Mouse (Mus musculus): ENCODE measurements around the gene Olfr837. TPM values are rescaled to one million over a fixed set of nuclear protein-coding genes. Genes with fewer than 3 reads are reported as not detected.
"Not testable (repeated sequence)": the region's sequence is repeated elsewhere in the genome, so short reads cannot be mapped to it uniquely, and the experiment has no call there.

The Olfr837 gene
- total RNA-seq (2012; rRNA removed), result 0.69 and 0.80 TPM in 2 replicates

DNA sequence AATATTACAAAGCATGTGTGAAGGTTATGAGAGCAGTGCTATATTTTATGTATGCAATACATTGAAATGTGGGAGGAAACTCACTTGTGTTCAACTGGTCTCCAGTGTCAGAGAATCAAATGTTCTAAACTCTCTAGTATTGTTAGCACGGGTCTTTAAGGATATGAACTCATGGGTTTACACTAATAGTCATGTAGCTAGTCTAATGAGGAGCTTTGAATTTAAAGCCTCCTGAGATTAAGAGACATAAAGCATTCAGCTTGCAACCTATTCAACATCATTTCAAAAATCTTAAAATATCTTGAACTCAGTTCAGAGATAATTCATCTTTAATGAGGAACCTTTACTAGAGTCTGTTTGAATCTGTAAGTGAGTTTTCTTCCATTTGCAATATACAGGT is at the start of gene Olfr837:
TSS of gene Olfr837 (plus strand) at position 301 of the 400 bp plus-strand sequence.
- TF ChIP-seq ZC3H11A (IDR thresholded peaks at IDR 0.05; ENCODE audit: borderline replicate concordance, low read depth, low read length) (no peak), MAFK (IDR thresholded peaks at IDR 0.05; ENCODE audit: insufficient read depth, low read depth, low read length) (no peak), CHD2 (IDR thresholded peaks at IDR 0.05; ENCODE audit: low read depth, low read length) (no peak), HCFC1 (IDR thresholded peaks at IDR 0.05; ENCODE audit: borderline replicate concordance, insufficient read depth, low read length) (no peak), ZNF384 (IDR thresholded peaks at IDR 0.05; ENCODE audit: low read depth, low read length) (no peak)
- no peaks in the 10 kb centered on the region for H3K9me3 ChIP-seq (ENCODE audit: control insufficient read depth, insufficient read depth, low read depth, low read length)
- no peak within 1 kb of the TSS for H3K4me3 ChIP-seq (ENCODE audit: insufficient read depth in 1 of 2, low read depth in 1 of 2, low read length in 2 of 2, poor library complexity in 1 of 2, severe bottlenecking in 1 of 2)
- H3K4me1 ChIP-seq (ENCODE audit: control insufficient read depth in 2 of 2, insufficient read depth in 2 of 2, low read length in 2 of 2, poor library complexity in 1 of 2), result no peaks in the 10 kb centered on the region
- no peak for DNase-seq (ENCODE audit: low read depth, low spot score)
- H3K27ac ChIP-seq (ENCODE audit: insufficient read depth, low read depth, low read length, poor library complexity, severe bottlenecking), result no peak within 1 kb of the TSS
- no peak within 1 kb of the TSS for H3K9ac ChIP-seq (ENCODE audit: insufficient read depth, low read depth, low read length, poor library complexity, severe bottlenecking)
- in situ Hi-C loops (cut with MboI; ENCODE audit: low sequenced_read_pairs in 2 of 2, unreplicated experiment in 2 of 2), result no loop called here
- peaks cover 2% of the 10 kb centered on the region; the same call in 1 of the 2 replicates for H3K36me3 ChIP-seq (ENCODE audit: control insufficient read depth, insufficient read depth, low read length, poor library complexity, severe bottlenecking)

DNA sequence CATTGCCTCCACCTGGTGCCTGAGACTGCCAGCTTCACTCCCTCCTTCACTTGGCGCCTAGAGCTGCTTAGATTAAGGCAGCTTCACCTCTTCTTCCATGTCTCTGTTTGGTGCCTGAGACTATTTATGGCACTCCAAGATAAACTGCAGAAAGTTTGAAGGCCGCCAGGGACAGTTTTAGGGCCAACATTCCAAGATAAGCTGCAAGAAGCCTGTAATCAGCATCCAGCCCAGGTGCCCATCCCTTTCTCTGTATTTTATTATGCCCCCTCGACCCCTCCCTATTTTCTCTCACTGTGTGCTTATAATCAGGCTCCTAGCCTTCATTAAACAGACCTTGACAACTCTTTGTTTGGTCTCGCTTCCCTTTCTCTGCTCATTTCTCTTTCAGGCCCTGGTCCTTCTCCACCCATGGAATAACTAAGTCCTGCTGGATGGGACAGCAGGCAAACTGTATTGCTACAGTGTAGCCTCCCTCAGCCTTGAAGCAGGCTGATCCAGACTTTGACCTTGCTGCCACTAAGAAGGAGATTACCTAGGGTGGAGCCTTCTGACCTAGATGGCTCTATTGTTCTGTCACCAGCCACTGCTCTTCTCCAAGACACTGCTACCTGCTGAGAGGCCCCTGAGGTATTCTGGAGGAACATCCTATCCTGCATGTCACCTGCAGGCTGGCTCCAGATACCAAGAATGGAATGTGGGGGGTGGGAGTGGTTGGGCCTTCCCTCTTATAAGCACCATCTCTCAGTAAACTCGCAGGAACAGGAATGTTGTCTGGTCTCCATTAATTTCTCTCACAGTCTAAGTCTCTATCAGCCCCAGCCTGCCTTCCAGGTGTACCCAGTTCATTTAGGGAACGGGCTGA is 43.0 kb upstream of the Olfr837 start:
- H3K27ac ChIP-seq (ENCODE audit: insufficient read depth, low read depth, low read length, poor library complexity, severe bottlenecking), result peak overlapping the region; percentile 96
- H3K9me3 ChIP-seq (ENCODE audit: control insufficient read depth, insufficient read depth, low read depth, low read length); H3K36me3 ChIP-seq (ENCODE audit: control insufficient read depth, insufficient read depth, low read length, poor library complexity, severe bottlenecking); in situ Hi-C loops (cut with MboI; ENCODE audit: low sequenced_read_pairs in 2 of 2, unreplicated experiment in 2 of 2): not testable (repeated sequence)
- peak overlapping the region; percentile 85 for H3K9ac ChIP-seq (ENCODE audit: insufficient read depth, low read depth, low read length, poor library complexity, severe bottlenecking)
- H3K4me3 ChIP-seq (ENCODE audit: insufficient read depth in 1 of 2, low read depth in 1 of 2, low read length in 2 of 2, poor library complexity in 1 of 2, severe bottlenecking in 1 of 2), result peak overlapping the region; percentile 71 to 75
- peaks cover 4 to 13% of the 10 kb centered on the region in 2 experiments; a peak in 3 of 4 replicates for H3K4me1 ChIP-seq (ENCODE audit: control insufficient read depth in 2 of 2, insufficient read depth in 2 of 2, low read length in 2 of 2, poor library complexity in 1 of 2)
- DNase-seq (ENCODE audit: low read depth, low spot score), result peak; percentile 56
- TF ChIP-seq HCFC1 (IDR thresholded peaks at IDR 0.05; ENCODE audit: borderline replicate concordance, insufficient read depth, low read length), result 0 out of 2 replicates have a peak, but pooled peaks have one; percentile 17

DNA sequence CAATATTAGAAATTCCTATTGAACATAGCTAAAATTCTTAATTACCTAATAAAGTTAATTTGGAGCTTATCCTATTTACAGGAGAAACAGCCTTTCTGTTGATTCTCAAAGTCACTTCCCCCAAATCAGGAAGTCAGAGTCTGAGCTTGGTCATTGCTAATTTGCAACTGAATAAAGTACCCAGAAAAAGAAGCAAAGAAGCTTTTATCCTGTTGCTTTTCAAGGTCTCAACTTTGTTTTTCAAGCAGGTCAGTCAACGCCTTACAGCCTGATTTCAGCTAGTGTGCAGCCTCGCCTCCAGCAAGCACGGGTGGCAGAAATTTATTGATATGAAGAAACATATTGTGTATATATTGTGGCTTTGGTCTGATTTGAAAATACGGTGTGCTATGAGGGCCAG is 38.8 kb upstream of the Olfr837 start:
- TF ChIP-seq ZNF384 (IDR thresholded peaks at IDR 0.05; ENCODE audit: low read depth, low read length), result no peak
- in situ Hi-C loops (cut with MboI; ENCODE audit: low sequenced_read_pairs in 2 of 2, unreplicated experiment in 2 of 2), result no loop called here
- peak overlapping the region in 1 of 2 experiments; percentile 14; a peak in 1 of 4 replicates for H3K4me3 ChIP-seq (ENCODE audit: insufficient read depth in 1 of 2, low read depth in 1 of 2, low read length in 2 of 2, poor library complexity in 1 of 2, severe bottlenecking in 1 of 2)

DNA sequence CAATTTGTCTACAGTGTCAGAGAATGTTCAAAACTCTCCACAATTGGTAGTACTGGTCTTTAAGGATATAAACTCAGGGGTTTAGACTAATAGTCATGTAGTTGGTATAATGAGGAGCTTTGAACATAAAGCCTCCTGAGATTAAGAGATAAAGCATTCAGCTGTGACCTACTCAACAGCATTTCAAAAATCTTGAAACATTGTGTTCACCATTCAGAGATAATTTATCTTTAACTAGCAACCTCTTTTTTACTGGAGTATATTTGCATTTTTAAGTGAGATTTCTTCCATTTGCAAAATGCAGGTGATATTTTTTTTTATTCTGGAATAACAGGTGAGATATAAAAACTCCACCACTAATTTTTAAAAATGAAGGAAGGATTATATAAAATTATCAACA is 16.0 kb upstream of the Olfr837 start, which contains the start of gene Olfr836:
TSS of gene Olfr836 (plus strand) at position 301 of the 400 bp plus-strand sequence.
- Histone ChIP-seq H3K36me3 (ENCODE audit: control insufficient read depth, insufficient read depth, low read length, poor library complexity, severe bottlenecking) (no peaks in the 10 kb centered on the region), H3K9me3 (ENCODE audit: control insufficient read depth, insufficient read depth, low read depth, low read length) (no peaks in the 10 kb centered on the region), H3K4me1 (ENCODE audit: control insufficient read depth in 2 of 2, insufficient read depth in 2 of 2, low read length in 2 of 2, poor library complexity in 1 of 2) (no peaks in the 10 kb centered on the region), H3K27ac (ENCODE audit: insufficient read depth, low read depth, low read length, poor library complexity, severe bottlenecking) (no peak within 1 kb of the TSS), H3K9ac (ENCODE audit: insufficient read depth, low read depth, low read length, poor library complexity, severe bottlenecking) (no peak within 1 kb of the TSS), H3K4me3 (ENCODE audit: insufficient read depth in 1 of 2, low read depth in 1 of 2, low read length in 2 of 2, poor library complexity in 1 of 2, severe bottlenecking in 1 of 2) (no peak within 1 kb of the TSS)
- in situ Hi-C loops (cut with MboI; ENCODE audit: low sequenced_read_pairs in 2 of 2, unreplicated experiment in 2 of 2), result no loop called here
- TF ChIP-seq MAFK (IDR thresholded peaks at IDR 0.05; ENCODE audit: insufficient read depth, low read depth, low read length) (no peak), CHD2 (IDR thresholded peaks at IDR 0.05; ENCODE audit: low read depth, low read length) (no peak), ZC3H11A (IDR thresholded peaks at IDR 0.05; ENCODE audit: borderline replicate concordance, low read depth, low read length) (no peak)
- no peak for DNase-seq (ENCODE audit: low read depth, low spot score)

More for the DNA sequence above, 38.8 kb upstream of the Olfr837 start:
- DNase-seq (ENCODE audit: low read depth, low spot score), result no peak
- Histone ChIP-seq H3K27ac (ENCODE audit: insufficient read depth, low read depth, low read length, poor library complexity, severe bottlenecking) (peak overlapping the region; percentile 82; the same call in 1 of the 2 replicates), H3K4me1 (ENCODE audit: control insufficient read depth in 2 of 2, insufficient read depth in 2 of 2, low read length in 2 of 2, poor library complexity in 1 of 2) (peaks cover 4 to 15% of the 10 kb centered on the region in 2 experiments; a peak in 3 of 4 replicates), H3K9ac (ENCODE audit: insufficient read depth, low read depth, low read length, poor library complexity, severe bottlenecking) (no peak overlapping the region), H3K9me3 (ENCODE audit: control insufficient read depth, insufficient read depth, low read depth, low read length) (no peaks in the 10 kb centered on the region), H3K36me3 (ENCODE audit: control insufficient read depth, insufficient read depth, low read length, poor library complexity, severe bottlenecking) (no peaks in the 10 kb centered on the region; the same call in none of the 2 replicates)

DNA sequence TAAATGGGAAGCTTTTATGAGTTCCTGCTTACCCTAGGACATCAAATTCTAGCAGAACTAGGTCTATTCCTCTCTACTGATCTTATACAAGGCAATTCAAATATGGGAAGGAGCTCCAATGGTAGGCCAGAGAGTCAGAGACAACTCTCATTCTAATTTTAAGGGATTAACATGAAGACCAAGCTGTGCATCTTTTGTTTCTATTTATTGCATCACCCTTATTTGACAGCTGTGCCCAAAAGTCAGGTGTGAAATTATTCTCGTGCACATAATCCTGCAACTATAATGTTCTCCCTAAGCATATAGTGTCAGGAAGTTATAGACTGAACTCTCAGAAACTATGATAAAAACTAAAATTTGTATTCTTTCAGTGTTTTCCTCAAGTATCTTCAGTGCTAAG is 41.1 kb downstream of the Olfr837 start, which contains the start of gene Olfr839-ps1:
TSS of gene Olfr839-ps1 (minus strand) at position 101 of the 400 bp plus-strand sequence.
- no peak for DNase-seq (ENCODE audit: low read depth, low spot score)
- TF ChIP-seq ZC3H11A (IDR thresholded peaks at IDR 0.05; ENCODE audit: borderline replicate concordance, low read depth, low read length), result no peak
- TF ChIP-seq CHD2 (IDR thresholded peaks at IDR 0.05; ENCODE audit: low read depth, low read length), result no peak
- TF ChIP-seq HCFC1 (IDR thresholded peaks at IDR 0.05; ENCODE audit: borderline replicate concordance, insufficient read depth, low read length), result no peak
- Histone ChIP-seq H3K27ac (ENCODE audit: insufficient read depth, low read depth, low read length, poor library complexity, severe bottlenecking) (no peak within 1 kb of the TSS), H3K36me3 (ENCODE audit: control insufficient read depth, insufficient read depth, low read length, poor library complexity, severe bottlenecking) (no peaks in the 10 kb centered on the region), H3K9me3 (ENCODE audit: control insufficient read depth, insufficient read depth, low read depth, low read length) (no peaks in the 10 kb centered on the region), H3K4me1 (ENCODE audit: control insufficient read depth in 2 of 2, insufficient read depth in 2 of 2, low read length in 2 of 2, poor library complexity in 1 of 2) (no peaks in the 10 kb centered on the region), H3K9ac (ENCODE audit: insufficient read depth, low read depth, low read length, poor library complexity, severe bottlenecking) (no peak within 1 kb of the TSS), H3K4me3 (ENCODE audit: insufficient read depth in 1 of 2, low read depth in 1 of 2, low read length in 2 of 2, poor library complexity in 1 of 2, severe bottlenecking in 1 of 2) (no peak within 1 kb of the TSS)
- in situ Hi-C loops (cut with MboI; ENCODE audit: low sequenced_read_pairs in 2 of 2, unreplicated experiment in 2 of 2), result no loop called here

Measured in ES-E14 (cell line).